In genomic region chr14:118168776-118169175, GRCm38 (mm10) we compare ENCODE assay signal across 26 mouse cellular contexts. TPM values are rescaled to one million over a fixed set of nuclear protein-coding genes. Genes with fewer than 3 reads are reported as not detected.
A peak's percentile ranks its signal among the peaks of the same experiment; 100 is the strongest.
DNase-seq lines count a peak whose midpoint lies in the region; ATAC-seq and TF ChIP-seq lines count a peak whose summit lies in the region.
"Had no signal": no experiment of that assay in that cellular context is flagged by ENCODE, and none has a peak within 500 bp of the region (broad histone marks: within the 10 kb centered on the region; RNA-seq: fewer than 3 reads in every experiment).

No protein-coding gene starts in this region.

- 93% methylated on average over 4 of the region's 4 CpGs for WGBS in stomach, postnatal 0 days
- WGBS in heart, embryonic 11.5 days (ENCODE audit: insufficient replicate concordance), result 84% methylated on average over 4 of the region's 4 CpGs

- no peaks in the 10 kb centered on the region for H3K9me3 ChIP-seq in E14TG2a.4 (ENCODE audit: low read length)
- no peaks in the 10 kb centered on the region for H3K9me3 ChIP-seq in ES-E14 (ENCODE audit: control insufficient read depth, insufficient read depth, low read depth, low read length)
- no peaks in the 10 kb centered on the region for H3K9me3 ChIP-seq in stomach, postnatal 0 days (ENCODE audit: control insufficient read depth, low read length)
- no peaks in the 10 kb centered on the region for H3K9me3 ChIP-seq in heart, embryonic 11.5 days (replicated peaks; ENCODE audit: control insufficient read depth, low read length)
- H3K9me3 ChIP-seq: forebrain, embryonic 10.5 days; forebrain, embryonic 13.5 days; heart, embryonic 12.5 days; heart, embryonic 15.5 days had no signal

- H3K36me3 ChIP-seq in E14TG2a.4 (ENCODE audit: insufficient read depth, low read length) (no peaks in the 10 kb centered on the region), ES-E14 (ENCODE audit: control insufficient read depth, insufficient read depth, low read length, poor library complexity, severe bottlenecking) (no peaks in the 10 kb centered on the region)
- H3K36me3 ChIP-seq in stomach, postnatal 0 days (ENCODE audit: control insufficient read depth, insufficient read depth, low read length), result peaks cover 3% of the 10 kb centered on the region; the same call in 1 of the 2 replicates
- H3K36me3 ChIP-seq in heart, embryonic 11.5 days (ENCODE audit: control insufficient read depth, insufficient read depth, low read length), result 0 out of 2 replicates have a peak, but pooled peaks cover 2% of the 10 kb centered on the region
- H3K36me3 ChIP-seq: heart, embryonic 15.5 days had no signal

- H3K9ac ChIP-seq in ES-E14 (ENCODE audit: insufficient read depth, low read depth, low read length, poor library complexity, severe bottlenecking), result no peak overlapping the region
- H3K9ac ChIP-seq in stomach, postnatal 0 days (ENCODE audit: low read length), result no peak overlapping the region
- H3K9ac ChIP-seq in heart, embryonic 11.5 days (ENCODE audit: low read depth, low read length), result no peak overlapping the region
- H3K9ac ChIP-seq: forebrain, embryonic 13.5 days; forebrain, postnatal 0 days; heart, embryonic 12.5 days; heart, embryonic 15.5 days; hindbrain, embryonic 14.5 days had no signal

- no peak for DNase-seq in layer of hippocampus, adult 2 months (ENCODE audit: low spot score in 2 of 2)
- DNase-seq in layer of hippocampus, postnatal 14 days (ENCODE audit: low spot score in 2 of 2), result no peak
- peak; percentile 52 for DNase-seq in ES-E14 (ENCODE audit: low read depth, low spot score)
- no peak for DNase-seq in stomach, postnatal 0 days (ENCODE audit: low spot score)
- DNase-seq in yolk sac, embryonic 10.5 days (ENCODE audit: low spot score), result no peak
- DNase-seq: adrenal gland, adult 2 months; adrenal gland, postnatal 14 days; cerebellum, adult 11-12 months; cerebellum, adult 8-10 months; cerebellum, postnatal 10 days; cerebellum, postnatal 36 days; embryo, embryonic 11 days; forebrain, postnatal 0 days; gastrocnemius, adult 2 months; gastrocnemius, postnatal 14 days; heart, postnatal 10 days; heart, postnatal 36 days had no signal

- H3K4me1 ChIP-seq in E14TG2a.4 (replicated peaks; ENCODE audit: low read depth, low read length) (peaks cover 6% of the 10 kb centered on the region), ES-E14 (ENCODE audit: control insufficient read depth in 2 of 2, insufficient read depth in 2 of 2, low read length in 2 of 2, poor library complexity in 1 of 2) (no peaks in the 10 kb centered on the region)
- H3K4me1 ChIP-seq in stomach, postnatal 0 days (replicated peaks; ENCODE audit: control insufficient read depth, insufficient read depth), result no peaks in the 10 kb centered on the region
- H3K4me1 ChIP-seq in heart, embryonic 11.5 days (ENCODE audit: control insufficient read depth, insufficient read depth, low read length), result no peaks in the 10 kb centered on the region
- H3K4me1 ChIP-seq: forebrain, embryonic 13.5 days; heart, embryonic 15.5 days had no signal

- in situ Hi-C loops in ES-E14 (cut with MboI; ENCODE audit: low sequenced_read_pairs in 2 of 2, unreplicated experiment in 2 of 2), result no loop called here

- ATAC-seq in stomach, postnatal 0 days (ENCODE audit: low FRiP score, low TSS enrichment), result no peak
- no peak for ATAC-seq in heart, embryonic 11.5 days (replicated peaks; ENCODE audit: insufficient number of reproducible peaks, low FRiP score, low TSS enrichment)
- ATAC-seq: CD4-positive, CD25-positive, alpha-beta regulatory T cell, adult 4 months; forebrain, embryonic 13.5 days; forebrain, postnatal 0 days; intestine, postnatal 0 days had no signal

- no peak overlapping the region for H3K4me2 ChIP-seq in stomach, postnatal 0 days (replicated peaks; ENCODE audit: low read depth)
- no peak overlapping the region for H3K4me2 ChIP-seq in heart, embryonic 11.5 days
- H3K4me2 ChIP-seq: forebrain, embryonic 13.5 days; heart, embryonic 12.5 days; heart, embryonic 15.5 days; hindbrain, embryonic 14.5 days had no signal

- TF ChIP-seq EP300 in stomach, postnatal 0 days (optimal IDR thresholded peaks at IDR 0.05), result no peak

- H3K27me3 ChIP-seq in E14TG2a.4 (ENCODE audit: insufficient read depth, low read length), result no peaks in the 10 kb centered on the region
- H3K27me3 ChIP-seq in stomach, postnatal 0 days (ENCODE audit: control insufficient read depth, insufficient read depth, low read length), result no peaks in the 10 kb centered on the region
- no peaks in the 10 kb centered on the region for H3K27me3 ChIP-seq in heart, embryonic 11.5 days (ENCODE audit: control insufficient read depth, insufficient read depth, low read length)
- H3K27me3 ChIP-seq: forebrain, embryonic 13.5 days; heart, embryonic 12.5 days; heart, embryonic 15.5 days had no signal

- no peak overlapping the region for H3K27ac ChIP-seq in layer of hippocampus, adult 2 months
- no peak overlapping the region for H3K27ac ChIP-seq in ES-E14 (ENCODE audit: insufficient read depth, low read depth, low read length, poor library complexity, severe bottlenecking)
- no peak overlapping the region for H3K27ac ChIP-seq in stomach, postnatal 0 days (replicated peaks)
- no peak overlapping the region for H3K27ac ChIP-seq in heart, embryonic 11.5 days (ENCODE audit: low read depth, low read length)
- H3K27ac ChIP-seq: forebrain, embryonic 10.5 days; forebrain, embryonic 13.5 days; gastrocnemius, adult 2 months; heart, embryonic 15.5 days; hindbrain, embryonic 14.5 days had no signal

- H3K4me3 ChIP-seq in layer of hippocampus, adult 2 months, result no peak overlapping the region
- no peak overlapping the region for H3K4me3 ChIP-seq in E14TG2a.4 (replicated peaks; ENCODE audit: low read length)
- no peak overlapping the region for H3K4me3 ChIP-seq in ES-E14 (ENCODE audit: insufficient read depth in 1 of 2, low read depth in 1 of 2, low read length in 2 of 2, poor library complexity in 1 of 2, severe bottlenecking in 1 of 2)
- no peak overlapping the region for H3K4me3 ChIP-seq in stomach, postnatal 0 days (ENCODE audit: low read depth, low read length)
- H3K4me3 ChIP-seq in heart, embryonic 11.5 days (ENCODE audit: low read depth, low read length), result no peak overlapping the region
- H3K4me3 ChIP-seq: forebrain, embryonic 10.5 days; forebrain, embryonic 13.5 days; gastrocnemius, adult 2 months; heart, embryonic 12.5 days; heart, embryonic 15.5 days had no signal

- 0 out of 2 replicates have a peak, but pooled peaks have one; percentile 17 for TF ChIP-seq CTCF in layer of hippocampus, adult 2 months (conservative IDR thresholded peaks at IDR 0.05)
- TF ChIP-seq CTCF in E14TG2a.4 (conservative IDR thresholded peaks at IDR 0.05; ENCODE audit: low read length), result peak; percentile 20; the same call in 1 of the 2 replicates
- TF ChIP-seq CTCF in stomach, postnatal 0 days (IDR thresholded peaks at IDR 0.05; ENCODE audit: low read depth), result peak; percentile 24; the same call in 1 of the 2 replicates

TF ChIP-seq in ES-E14, 5 proteins besides CTCF, POLR2A, EP300 and RAD21:
- TF ChIP-seq ZNF384 (IDR thresholded peaks at IDR 0.05; ENCODE audit: low read depth, low read length), result peak; percentile 70
- 0 out of 2 replicates have a peak, but pooled peaks have one; percentile 12 for TF ChIP-seq ZC3H11A (IDR thresholded peaks at IDR 0.05; ENCODE audit: borderline replicate concordance, low read depth, low read length)
- TF ChIP-seq HCFC1 (IDR thresholded peaks at IDR 0.05; ENCODE audit: borderline replicate concordance, insufficient read depth, low read length), result no peak
- no peak for TF ChIP-seq MAFK (IDR thresholded peaks at IDR 0.05; ENCODE audit: insufficient read depth, low read depth, low read length)
TF ChIP-seq in ES-E14: peak in this region for 2.

RNA-seq across cellular contexts. Expression of gene Gpr180, which starts 31.8 kb away (rescaled TPM):
- total RNA-seq in layer of hippocampus, adult 2 months (2021), result 10 to 100 TPM; 23.7 to 25.1 TPM
- 10 to 100 TPM; 26.4 to 26.5 TPM for total RNA-seq in layer of hippocampus, postnatal 14 days (2021)
- 18.2 and 33.7 TPM in 2 replicates for total RNA-seq in ES-E14 (2012; rRNA removed)
- polyA plus RNA-seq in stomach, postnatal 0 days (2015; fragmentation: Nextera tagmentation; extraction: Ambion mirVana), result 38.9 and 40.3 TPM in 2 replicates
- polyA plus RNA-seq in heart, embryonic 11.5 days (2014; fragmentation: Nextera tagmentation; extraction: Ambion mirVana), result 37.5 and 44.1 TPM in 2 replicates

RNA-seq across cellular contexts. Expression of gene Tgds, which starts 36.2 kb away (rescaled TPM):
- 10 to 100 TPM in 1 of 2 experiments, 1 to 10 TPM in 1; 8.3 to 15.1 TPM for total RNA-seq in layer of hippocampus, adult 2 months (2021)
- 10 to 100 TPM; 11.0 to 11.3 TPM for total RNA-seq in layer of hippocampus, postnatal 14 days (2021)
- total RNA-seq in ES-E14 (2012; rRNA removed), result 3.4 and 5.0 TPM in 2 replicates
- 19.6 and 21.5 TPM in 2 replicates for polyA plus RNA-seq in stomach, postnatal 0 days (2015; fragmentation: Nextera tagmentation; extraction: Ambion mirVana)
- polyA plus RNA-seq in heart, embryonic 11.5 days (2014; fragmentation: Nextera tagmentation; extraction: Ambion mirVana), result 35.9 and 37.8 TPM in 2 replicates
